Mouse (Mus musculus): ENCODE measurements around the gene Per3. TPM values are rescaled to one million over a fixed set of nuclear protein-coding genes. Genes with fewer than 3 reads are reported as not detected.

Gene Per3
- total and polyA plus RNA-seq, 2 experiments from 2014 or later, result 13.4 to 28.7 TPM

DNA sequence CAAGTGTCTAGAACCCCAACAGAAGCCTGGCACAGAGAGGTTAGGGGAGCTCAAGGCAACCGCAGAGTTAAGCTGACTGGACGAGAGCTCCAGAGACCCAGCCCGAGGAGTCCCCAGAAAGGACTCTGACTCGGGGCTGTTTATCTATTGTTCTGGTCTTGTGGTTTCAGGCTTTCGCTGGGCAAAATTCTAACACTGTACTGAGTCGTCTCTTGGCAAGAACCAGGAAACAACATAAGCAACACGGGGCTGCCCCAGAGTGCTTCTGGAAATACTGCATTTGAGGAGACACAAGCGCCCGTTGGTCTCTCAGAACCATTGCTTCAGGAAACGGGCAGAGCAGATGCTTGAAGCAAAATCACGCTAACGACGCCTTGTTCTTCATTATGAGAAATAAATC lies 43.1 kb downstream of the Per3 start:
- Histone ChIP-seq H3K9ac (replicated peaks; ENCODE audit: low read depth, low read length) (no peak overlapping the region), H3K4me2 (ENCODE audit: low read depth, low read length) (no peak overlapping the region), H3K27me3 (ENCODE audit: control insufficient read depth, insufficient read depth, low read length) (no peaks in the 10 kb centered on the region), H3K36me3 (replicated peaks; ENCODE audit: control insufficient read depth, insufficient read depth, low read length) (peaks cover 11% of the 10 kb centered on the region; the same call in 1 of the 2 replicates), H3K9me3 (replicated peaks; ENCODE audit: control insufficient read depth, low read length) (no peaks in the 10 kb centered on the region), H3K4me1 (ENCODE audit: control insufficient read depth, insufficient read depth) (no peaks in the 10 kb centered on the region), H3K27ac (ENCODE audit: low read depth) (no peak overlapping the region), H3K4me3 (ENCODE audit: low read depth, low read length) (no peak overlapping the region)
- no peak for DNase-seq (ENCODE audit: low spot score)
- WGBS, result 63% methylated on average over 13 of the region's 13 CpGs
- no peak for TF ChIP-seq EP300 (IDR thresholded peaks at IDR 0.05; ENCODE audit: low read depth)
- no peak for TF ChIP-seq CTCF (IDR thresholded peaks at IDR 0.05; ENCODE audit: low read depth)
- ATAC-seq (ENCODE audit: insufficient read depth, low read depth), result no peak

- ATAC-seq (ENCODE audit: insufficient read depth, low read depth) (no peak), DNase-seq (ENCODE audit: low spot score) (no peak)
- H3K4me2 ChIP-seq (ENCODE audit: low read depth, low read length), result no peak overlapping the region
- TF ChIP-seq EP300 (IDR thresholded peaks at IDR 0.05; ENCODE audit: low read depth) (no peak), CTCF (IDR thresholded peaks at IDR 0.05; ENCODE audit: low read depth) (no peak)
- no peak overlapping the region for H3K27ac ChIP-seq (ENCODE audit: low read depth)
- H3K27me3 ChIP-seq (ENCODE audit: control insufficient read depth, insufficient read depth, low read length), result no peaks in the 10 kb centered on the region
- no peak overlapping the region for H3K9ac ChIP-seq (replicated peaks; ENCODE audit: low read depth, low read length)
- no peaks in the 10 kb centered on the region for H3K4me1 ChIP-seq (ENCODE audit: control insufficient read depth, insufficient read depth)
- no peak overlapping the region for H3K4me3 ChIP-seq (ENCODE audit: low read depth, low read length)
- no peaks in the 10 kb centered on the region for H3K36me3 ChIP-seq (replicated peaks; ENCODE audit: control insufficient read depth, insufficient read depth, low read length)
- H3K9me3 ChIP-seq (replicated peaks; ENCODE audit: control insufficient read depth, low read length), result no peaks in the 10 kb centered on the region
- 90% methylated on average over 9 of the region's 9 CpGs for WGBS
Observed at GRCm38 (mm10) chr4:150998626-150999025, 45.8 kb downstream of the Per3 start.

DNA sequence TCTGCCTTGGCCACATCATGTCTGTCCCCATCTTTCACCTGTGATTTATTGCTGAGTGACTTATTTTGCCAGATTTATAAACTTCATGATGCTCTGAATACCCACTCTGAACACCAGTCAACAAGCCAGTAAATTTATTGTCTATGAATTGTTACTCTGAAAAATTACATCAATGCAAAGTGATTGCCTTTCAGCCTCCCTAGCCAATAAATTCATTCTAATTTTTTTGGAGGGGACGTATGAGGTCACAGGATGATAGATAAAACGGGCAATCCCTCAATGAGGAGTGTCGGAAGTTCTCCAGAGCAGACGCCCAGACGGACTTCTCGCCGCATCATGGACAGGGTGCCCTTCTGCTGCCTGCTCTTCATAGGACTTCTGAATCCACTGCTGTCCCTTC lies 47.7 kb downstream of the Per3 start, which contains the start of gene Uts2:
TSS of gene Uts2 (plus strand) at position 301 of the 400 bp plus-strand sequence.
- no peak within 1 kb of the TSS for H3K9ac ChIP-seq (replicated peaks; ENCODE audit: low read depth, low read length)
- H3K4me3 ChIP-seq (ENCODE audit: low read depth, low read length), result no peak within 1 kb of the TSS
- ATAC-seq (ENCODE audit: insufficient read depth, low read depth) (no peak), DNase-seq (ENCODE audit: low spot score) (no peak)
- H3K4me1 ChIP-seq (ENCODE audit: control insufficient read depth, insufficient read depth), result no peaks in the 10 kb centered on the region
- WGBS, result 83% methylated on average over 7 of the region's 7 CpGs
- no peaks in the 10 kb centered on the region for H3K9me3 ChIP-seq (replicated peaks; ENCODE audit: control insufficient read depth, low read length)
- TF ChIP-seq EP300 (IDR thresholded peaks at IDR 0.05; ENCODE audit: low read depth) (no peak), CTCF (IDR thresholded peaks at IDR 0.05; ENCODE audit: low read depth) (no peak)
- H3K36me3 ChIP-seq (replicated peaks; ENCODE audit: control insufficient read depth, insufficient read depth, low read length), result no peaks in the 10 kb centered on the region
- H3K27ac ChIP-seq (ENCODE audit: low read depth), result no peak within 1 kb of the TSS
- no peaks in the 10 kb centered on the region for H3K27me3 ChIP-seq (ENCODE audit: control insufficient read depth, insufficient read depth, low read length)
- no peak within 1 kb of the TSS for H3K4me2 ChIP-seq (ENCODE audit: low read depth, low read length)

DNA sequence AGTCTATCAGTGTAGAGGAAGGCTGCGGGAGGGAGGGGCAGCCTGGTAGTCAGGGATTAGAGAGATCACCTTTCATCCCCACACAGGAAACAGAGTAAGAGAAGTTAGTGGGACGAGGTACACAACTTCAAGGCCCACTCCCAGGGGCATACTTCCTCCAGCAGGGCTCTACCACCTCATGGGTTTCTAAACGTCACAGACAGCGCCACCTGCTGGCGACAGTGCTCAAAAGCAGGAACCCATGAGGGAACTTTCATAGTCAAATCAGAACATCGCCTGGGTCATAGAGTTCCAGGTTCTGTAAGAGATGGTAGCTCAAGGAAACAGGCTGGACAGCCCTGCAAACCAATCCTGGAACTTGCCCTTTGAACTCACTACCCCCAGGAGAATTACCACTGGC lies 54.3 kb downstream of the Per3 start:
- WGBS, result 43% methylated on average over 6 of the region's 6 CpGs
- DNase-seq (ENCODE audit: low spot score) (no peak), ATAC-seq (ENCODE audit: insufficient read depth, low read depth) (no peak)

DNA sequence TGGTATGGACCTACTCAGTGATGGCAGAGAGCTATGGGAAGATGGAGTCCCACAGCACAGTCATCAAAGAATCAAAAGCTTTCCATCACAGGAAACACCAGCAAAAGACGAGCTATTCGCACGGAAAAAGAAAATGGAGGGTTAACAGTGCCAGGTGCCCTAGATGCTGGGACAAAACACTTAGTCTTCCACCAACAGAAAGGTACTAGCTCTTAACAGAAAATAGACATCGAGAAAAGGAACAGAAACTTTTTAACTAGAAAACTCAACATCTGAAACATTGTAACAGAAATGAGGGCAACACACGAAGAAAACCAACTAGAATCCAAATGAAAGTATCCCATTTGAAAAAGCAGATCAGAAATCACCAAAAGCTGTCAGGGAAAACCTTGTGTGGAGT lies 64.3 kb downstream of the Per3 start:
- Histone ChIP-seq H3K27me3 (ENCODE audit: control insufficient read depth, insufficient read depth, low read length) (no peaks in the 10 kb centered on the region), H3K4me2 (ENCODE audit: low read depth, low read length) (no peak overlapping the region), H3K9me3 (replicated peaks; ENCODE audit: control insufficient read depth, low read length) (no peaks in the 10 kb centered on the region), H3K9ac (replicated peaks; ENCODE audit: low read depth, low read length) (no peak overlapping the region), H3K4me1 (ENCODE audit: control insufficient read depth, insufficient read depth) (no peaks in the 10 kb centered on the region), H3K36me3 (replicated peaks; ENCODE audit: control insufficient read depth, insufficient read depth, low read length) (no peaks in the 10 kb centered on the region), H3K27ac (ENCODE audit: low read depth) (no peak overlapping the region), H3K4me3 (ENCODE audit: low read depth, low read length) (no peak overlapping the region)
- WGBS, result 76% methylated on average over 5 of the region's 5 CpGs
- no peak for ATAC-seq (ENCODE audit: insufficient read depth, low read depth)
- DNase-seq (ENCODE audit: low spot score), result no peak
- TF ChIP-seq CTCF (IDR thresholded peaks at IDR 0.05; ENCODE audit: low read depth) (no peak), EP300 (IDR thresholded peaks at IDR 0.05; ENCODE audit: low read depth) (no peak)

More for the DNA sequence above, 54.3 kb downstream of the Per3 start:
- TF ChIP-seq CTCF (IDR thresholded peaks at IDR 0.05; ENCODE audit: low read depth) (peak; percentile 38), EP300 (IDR thresholded peaks at IDR 0.05; ENCODE audit: low read depth) (no peak)
- no peaks in the 10 kb centered on the region for H3K36me3 ChIP-seq (replicated peaks; ENCODE audit: control insufficient read depth, insufficient read depth, low read length)
- no peak overlapping the region for H3K4me3 ChIP-seq (ENCODE audit: low read depth, low read length)
- no peak overlapping the region for H3K27ac ChIP-seq (ENCODE audit: low read depth)
- H3K9me3 ChIP-seq (replicated peaks; ENCODE audit: control insufficient read depth, low read length), result no peaks in the 10 kb centered on the region
- no peaks in the 10 kb centered on the region for H3K27me3 ChIP-seq (ENCODE audit: control insufficient read depth, insufficient read depth, low read length)
- H3K4me2 ChIP-seq (ENCODE audit: low read depth, low read length), result no peak overlapping the region
- H3K4me1 ChIP-seq (ENCODE audit: control insufficient read depth, insufficient read depth), result no peaks in the 10 kb centered on the region
- H3K9ac ChIP-seq (replicated peaks; ENCODE audit: low read depth, low read length), result no peak overlapping the region

- H3K9me3 ChIP-seq (replicated peaks; ENCODE audit: control insufficient read depth, low read length), result no peaks in the 10 kb centered on the region
- H3K4me1 ChIP-seq (ENCODE audit: control insufficient read depth, insufficient read depth), result no peaks in the 10 kb centered on the region
- H3K27me3 ChIP-seq (ENCODE audit: control insufficient read depth, insufficient read depth, low read length), result no peaks in the 10 kb centered on the region
- no peak overlapping the region for H3K27ac ChIP-seq (ENCODE audit: low read depth)
- TF ChIP-seq CTCF (IDR thresholded peaks at IDR 0.05; ENCODE audit: low read depth) (no peak), EP300 (IDR thresholded peaks at IDR 0.05; ENCODE audit: low read depth) (no peak)
- H3K4me3 ChIP-seq (ENCODE audit: low read depth, low read length), result no peak overlapping the region
- 73% methylated on average over 9 of the region's 9 CpGs for WGBS
- DNase-seq (ENCODE audit: low spot score) (no peak), ATAC-seq (ENCODE audit: insufficient read depth, low read depth) (no peak)
- no peak overlapping the region for H3K4me2 ChIP-seq (ENCODE audit: low read depth, low read length)
- no peaks in the 10 kb centered on the region for H3K36me3 ChIP-seq (replicated peaks; ENCODE audit: control insufficient read depth, insufficient read depth, low read length)
- H3K9ac ChIP-seq (replicated peaks; ENCODE audit: low read depth, low read length), result no peak overlapping the region
Observed at GRCm38 (mm10) chr4:150979455-150979854, 65.0 kb downstream of the Per3 start.
